ENCODE assay signal across 12 mouse cellular contexts in the genomic region with DNA sequence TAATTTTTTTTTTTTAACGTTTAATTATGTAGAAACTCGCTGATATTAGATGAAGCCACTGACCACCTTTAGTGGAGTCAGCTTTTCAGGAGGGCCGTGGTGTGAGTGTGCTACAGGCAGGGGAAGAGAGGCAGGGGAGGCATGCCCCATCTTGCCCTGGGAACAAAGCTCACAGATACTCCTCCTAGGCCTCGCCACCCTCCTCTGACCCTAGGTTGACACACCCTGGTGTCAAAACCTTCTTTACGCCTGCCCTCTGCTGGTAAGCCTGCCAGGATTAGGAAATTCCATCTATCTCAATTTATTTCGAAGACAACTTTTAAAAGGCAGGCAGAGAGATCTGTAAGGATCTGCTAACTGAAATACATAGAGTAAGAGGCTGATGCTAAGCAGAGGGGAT.
DNase-seq lines count a peak whose midpoint lies in the region; ATAC-seq and TF ChIP-seq lines count a peak whose summit lies in the region.
"Had no signal": no experiment of that assay in that cellular context is flagged by ENCODE, and none has a peak within 500 bp of the region (broad histone marks: within the 10 kb centered on the region; RNA-seq: fewer than 3 reads in every experiment).

No protein-coding gene starts in this region.

- peaks cover 3% of the 10 kb centered on the region; the same call in 1 of the 2 replicates for H3K27me3 ChIP-seq in liver, embryonic 11.5 days (replicated peaks; ENCODE audit: control insufficient read depth, insufficient read depth, low read length)
- no peaks in the 10 kb centered on the region for H3K27me3 ChIP-seq in Patski
- H3K27me3 ChIP-seq: lung, embryonic 15.5 days had no signal

- H3K4me1 ChIP-seq in liver, embryonic 11.5 days (replicated peaks; ENCODE audit: control insufficient read depth, insufficient read depth, low read length) = peaks cover 17% of the 10 kb centered on the region

- CTCF ChIA-PET in Patski (lab: Charles Lee) = interaction anchor here (1.1 to 1.4 kb wide), 2 partner anchors 11 to 70 kb away, joined by 3 read pairs; no protein-coding TSS in a partner anchor

- in situ Hi-C loops in Patski (cut with MboI; ENCODE audit: low pct_unique_long_range_greater_than_20kb) = no loop called here

- TF ChIP-seq CTCF in Patski (IDR thresholded peaks at IDR 0.05) = peak; percentile 25

- no peak overlapping the region for H3K4me2 ChIP-seq in liver, embryonic 11.5 days
- H3K4me2 ChIP-seq: embryonic facial prominence, embryonic 13.5 days; kidney, embryonic 15.5 days; lung, embryonic 15.5 days had no signal

- no peaks in the 10 kb centered on the region for H3K36me3 ChIP-seq in liver, embryonic 11.5 days (ENCODE audit: control insufficient read depth, insufficient read depth, low read length)
- H3K36me3 ChIP-seq: embryonic facial prominence, embryonic 13.5 days; kidney, embryonic 15.5 days; lung, embryonic 15.5 days had no signal

- no peaks in the 10 kb centered on the region for H3K9me3 ChIP-seq in liver, embryonic 11.5 days (ENCODE audit: control insufficient read depth, low read length)
- H3K9me3 ChIP-seq: embryonic facial prominence, embryonic 13.5 days; kidney, embryonic 15.5 days; lung, embryonic 15.5 days had no signal

- H3K9ac ChIP-seq in liver, embryonic 11.5 days (ENCODE audit: low read depth, low read length) = no peak overlapping the region
- H3K9ac ChIP-seq: embryonic facial prominence, embryonic 13.5 days; kidney, embryonic 15.5 days; lung, embryonic 15.5 days had no signal

- 49% methylated on average over 6 of the region's 6 CpGs for WGBS in liver, embryonic 11.5 days

- H3K27ac ChIP-seq in liver, embryonic 11.5 days (ENCODE audit: low read depth, low read length) = no peak overlapping the region
- H3K27ac ChIP-seq: embryonic facial prominence, embryonic 13.5 days; kidney, embryonic 15.5 days; lung, embryonic 15.5 days had no signal

- peak; percentile 17 for DNase-seq in adrenal gland, adult 2 months
- no peak for DNase-seq in adrenal gland, adult 18-20 months (ENCODE audit: low spot score in 2 of 2)
- DNase-seq in liver (peak; percentile 5), Patski (ENCODE audit: low read depth, low spot score) (no peak)
- DNase-seq in liver, embryonic 11.5 days (ENCODE audit: low spot score) = no peak
- peak; percentile 55 for DNase-seq in lung, postnatal 14 days
- DNase-seq in layer of hippocampus, postnatal 14 days (ENCODE audit: low spot score in 2 of 2) = no peak
- no peak for DNase-seq in thymus, postnatal 0 days (ENCODE audit: low spot score)
- DNase-seq: B cell, adult 2 months had no signal

- no peak overlapping the region for H3K4me3 ChIP-seq in liver, embryonic 11.5 days (ENCODE audit: low read depth, low read length)
- H3K4me3 ChIP-seq: embryonic facial prominence, embryonic 13.5 days; kidney, embryonic 15.5 days; lung, embryonic 15.5 days had no signal

- POLR2A ChIA-PET in Patski (lab: Charles Lee) = no interaction called here

- ATAC-seq in liver, embryonic 11.5 days (replicated peaks; ENCODE audit: low FRiP score) = no peak
- ATAC-seq in Patski = no peak

Comparison
In these comparisons a context has a peak if more than half of its experiments do, and no peak if none do; other contexts are left out.
1. DNase-seq: peak in adrenal gland, adult 2 months (single experiment), liver (single experiment) and lung, postnatal 14 days (single experiment); none in adrenal gland, adult 18-20 months (0 of 2), liver, embryonic 11.5 days (single experiment), Patski (single experiment), layer of hippocampus, postnatal 14 days (0 of 2) and thymus, postnatal 0 days (single experiment).